Mouse (Mus musculus) lung, adult 10 weeks (tissue): Measurements from ENCODE around the gene Pltp. TPM values are rescaled to one million over a fixed set of nuclear protein-coding genes. Genes with fewer than 3 reads are reported as not detected.

Experiments used
- polyA plus RNA-seq: library from polyadenylated mRNA; stranded (reverse); fragments of 350-450 nt; fragmentation: Illumina TruSeq; extraction: RNeasy Lipid Tissue Mini Kit (QIAGEN cat#74804); gene quantifications from one replicate; pipeline ENCODE4 v1.2.3, GENCODE M21; 2014; ENCODE audit warnings: low read depth, low replicate concordance; ENCODE audit not compliant: insufficient read depth

The Pltp gene
- polyA plus RNA-seq: 368 TPM

GRCm38 (mm10) chr2:164857101-164857821 lies at the start of gene Pltp:
TSS of gene Pltp (minus strand) at chr2:164857711.

GRCm38 (mm10) chr2:164879228-164879567 lies 21.7 kb upstream of the Pltp start, which contains the start of gene Pcif1:
TSS of gene Pcif1 (plus strand) at chr2:164879304.

GRCm38 (mm10) chr2:164833314-164833959 lies 24.1 kb downstream of the Pltp start, which contains the start of gene Neurl2:
TSS of gene Neurl2 (minus strand) at chr2:164833456.

GRCm38 (mm10) chr2:164832748-164833301 lies 24.7 kb downstream of the Pltp start, which contains the start of gene Ctsa:
TSS of gene Ctsa (plus strand) at chr2:164832873.

GRCm38 (mm10) chr2:164828437-164828836 lies 29.1 kb downstream of the Pltp start, which contains the start of gene Spata25:
TSS of gene Spata25 (minus strand) at chr2:164828537.

GRCm38 (mm10) chr2:164822636-164823165 lies 34.8 kb downstream of the Pltp start, which contains the start of gene Zswim1:
TSS of gene Zswim1 (plus strand) at chr2:164822686.

GRCm38 (mm10) chr2:164804533-164805331 lies 52.8 kb downstream of the Pltp start, which contains the start of the genes Acot8 and Zswim3:
TSS of gene Acot8 (minus strand) at chr2:164804882.
TSS of gene Zswim3 (plus strand) at chr2:164805098.

Other genes starting within 250 kb of the Pltp start
- 3.0 TPM for gene Wfdc6b, start 244.2 kb downstream of the Pltp start, polyA plus RNA-seq
- 1.2 TPM for gene Wfdc8, start 244.1 kb downstream of the Pltp start, polyA plus RNA-seq
- 0.95 TPM for gene Wfdc16, start 218.9 kb downstream of the Pltp start, polyA plus RNA-seq
- gene Wfdc10, start 201.7 kb downstream of the Pltp start, polyA plus RNA-seq: 3.9 TPM
- not detected for gene Wfdc9, start 201.1 kb downstream of the Pltp start, polyA plus RNA-seq
- gene Wfdc11, start 183.6 kb downstream of the Pltp start, polyA plus RNA-seq: not detected
- 1.2 TPM for gene Wfdc13, start 172.6 kb downstream of the Pltp start, polyA plus RNA-seq
- not detected for gene Spint4, start 159.2 kb downstream of the Pltp start, polyA plus RNA-seq
- gene Spint5, start 142.4 kb downstream of the Pltp start, polyA plus RNA-seq: not detected
- 4.4 TPM for gene Wfdc3, start 111.8 kb downstream of the Pltp start, polyA plus RNA-seq
- gene Dnttip1, start 111.7 kb downstream of the Pltp start, polyA plus RNA-seq: 19.0 TPM
- 3.6 TPM for gene Ube2c, start 87.8 kb downstream of the Pltp start, polyA plus RNA-seq
- not detected for gene Tnnc2, start 77.7 kb downstream of the Pltp start, polyA plus RNA-seq
- 23.7 TPM for gene Snx21, start 71.9 kb downstream of the Pltp start, polyA plus RNA-seq
- 15.4 TPM for gene Acot8, start 52.8 kb downstream of the Pltp start, polyA plus RNA-seq
- gene Zswim3, start 52.6 kb downstream of the Pltp start, polyA plus RNA-seq: 2.5 TPM
- gene Zswim1, start 35.0 kb downstream of the Pltp start, polyA plus RNA-seq: 5.2 TPM
- gene Spata25, start 29.2 kb downstream of the Pltp start, polyA plus RNA-seq: 0.45 TPM
- gene Ctsa, start 24.8 kb downstream of the Pltp start, polyA plus RNA-seq: 104 TPM
- 4.4 TPM for gene Neurl2, start 24.3 kb downstream of the Pltp start, polyA plus RNA-seq
- 39.9 TPM for gene Pcif1, start 21.6 kb upstream of the Pltp start, polyA plus RNA-seq
- gene Zfp335, start 54.0 kb upstream of the Pltp start, polyA plus RNA-seq: 5.3 TPM
- gene Mmp9, start 83.1 kb upstream of the Pltp start, polyA plus RNA-seq: 8.8 TPM
- 1.6 TPM for gene Slc12a5, start 103.1 kb upstream of the Pltp start, polyA plus RNA-seq
- 15.4 TPM for gene Ncoa5, start 177.2 kb upstream of the Pltp start, polyA plus RNA-seq
- 22.3 TPM for gene Cd40, start 197.9 kb upstream of the Pltp start, polyA plus RNA-seq
- not detected for gene 1700025C18Rik, start 233.0 kb upstream of the Pltp start, polyA plus RNA-seq